Mouse (Mus musculus) E14TG2a.4 (cell line): ENCODE measurements at regions not wholly inside any gene's neighbourhood (a gene's known extent, or its start where the extent isn't known, plus 50 kb on each side); places are given as distances from the start of the nearest gene placed in this dataset.

Experiments used
- H3K27me3 ChIP-seq: 2 replicates; pipeline ENCODE4 v1.6.1; 2014; ENCODE audit warnings: low read length, control low read depth; ENCODE audit not compliant: insufficient read depth
- H3K36me3 ChIP-seq: 2 replicates; pipeline ENCODE4 v1.6.1; 2014; ENCODE audit warnings: low read length, control low read depth; ENCODE audit not compliant: insufficient read depth
- H3K4me1 ChIP-seq: replicated peaks from 2 replicates; pipeline ENCODE4 v1.6.1; 2014; ENCODE audit warnings: low read depth, low read length, control low read depth
- H3K4me3 ChIP-seq: replicated peaks from 2 replicates; pipeline ENCODE4 v1.5.1; 2014; ENCODE audit warnings: mild to moderate bottlenecking, low read length
- H3K9me3 ChIP-seq: 2 replicates; pipeline ENCODE4 v1.6.1; 2014; ENCODE audit warnings: low read length, control low read depth
- CTCF ChIP-seq: conservative IDR thresholded peaks from 2 replicates; pipeline ENCODE4 v1.5.1; 2014; ENCODE audit warnings: low read length
- NANOG ChIP-seq: IDR thresholded peaks from 2 replicates; pipeline ENCODE4 v1.6.1; 2014; ENCODE audit warnings: borderline replicate concordance, low read length, mixed read lengths
- POU5F1 ChIP-seq: IDR thresholded peaks from 2 replicates; pipeline ENCODE4 v1.6.1; 2014; ENCODE audit warnings: low read length, borderline replicate concordance

GRCm38 (mm10) chr17:68143307-68143706 is 130.3 kb upstream of the L3mbtl4 start:
- H3K27me3 ChIP-seq, result no peaks in the 10 kb centered on the region
- TF ChIP-seq POU5F1 (no peak), CTCF (no peak), NANOG (no peak)
- no peaks in the 10 kb centered on the region for H3K4me1 ChIP-seq
- no peaks in the 10 kb centered on the region for H3K36me3 ChIP-seq
- H3K4me3 ChIP-seq, result no peak overlapping the region
- peaks cover 54% of the 10 kb centered on the region for H3K9me3 ChIP-seq

- TF ChIP-seq NANOG (no peak), POU5F1 (no peak), CTCF (no peak)
- Histone ChIP-seq H3K36me3 (no peaks in the 10 kb centered on the region), H3K9me3 (peaks cover 63% of the 10 kb centered on the region), H3K4me1 (no peaks in the 10 kb centered on the region), H3K27me3 (no peaks in the 10 kb centered on the region), H3K4me3 (no peak overlapping the region)
These were observed 124.3 kb upstream of the L3mbtl4 start for GRCm38 (mm10) chr17:68149237-68149792.

- Histone ChIP-seq H3K4me1 (no peaks in the 10 kb centered on the region), H3K4me3 (no peak overlapping the region), H3K36me3 (no peaks in the 10 kb centered on the region), H3K27me3 (no peaks in the 10 kb centered on the region), H3K9me3 (peaks cover 46% of the 10 kb centered on the region)
- TF ChIP-seq NANOG, result no peak
- no peak for TF ChIP-seq POU5F1
- TF ChIP-seq CTCF, result no peak
These were observed 121.0 kb upstream of the L3mbtl4 start for GRCm38 (mm10) chr17:68152438-68153120.

- Histone ChIP-seq H3K9me3 (peaks cover 23% of the 10 kb centered on the region), H3K36me3 (no peaks in the 10 kb centered on the region), H3K27me3 (no peaks in the 10 kb centered on the region), H3K4me3 (no peak overlapping the region), H3K4me1 (no peaks in the 10 kb centered on the region)
- TF ChIP-seq CTCF (no peak), NANOG (no peak), POU5F1 (no peak)
These were observed 118.7 kb upstream of the L3mbtl4 start for GRCm38 (mm10) chr17:68154879-68155278.

GRCm38 (mm10) chr17:68158172-68158651 is 115.4 kb upstream of the L3mbtl4 start:
- no peaks in the 10 kb centered on the region; the same call in 1 of the 2 replicates for H3K9me3 ChIP-seq
- H3K27me3 ChIP-seq, result no peaks in the 10 kb centered on the region
- H3K4me3 ChIP-seq, result no peak overlapping the region
- no peaks in the 10 kb centered on the region for H3K4me1 ChIP-seq
- TF ChIP-seq POU5F1, result no peak
- TF ChIP-seq NANOG, result no peak
- no peak for TF ChIP-seq CTCF
- no peaks in the 10 kb centered on the region for H3K36me3 ChIP-seq

GRCm38 (mm10) chr17:68161107-68161506 is 112.5 kb upstream of the L3mbtl4 start:
- Histone ChIP-seq H3K4me3 (no peak overlapping the region), H3K27me3 (no peaks in the 10 kb centered on the region), H3K36me3 (no peaks in the 10 kb centered on the region), H3K4me1 (no peaks in the 10 kb centered on the region), H3K9me3 (no peaks in the 10 kb centered on the region; the same call in 1 of the 2 replicates)
- TF ChIP-seq NANOG (no peak), POU5F1 (no peak), CTCF (no peak)

GRCm38 (mm10) chr17:68163545-68163944 is 110.1 kb upstream of the L3mbtl4 start:
- TF ChIP-seq CTCF, result no peak
- TF ChIP-seq POU5F1, result no peak
- no peak for TF ChIP-seq NANOG
- H3K36me3 ChIP-seq, result no peaks in the 10 kb centered on the region
- no peaks in the 10 kb centered on the region for H3K27me3 ChIP-seq
- no peak overlapping the region for H3K4me3 ChIP-seq
- no peaks in the 10 kb centered on the region; the same call in 1 of the 2 replicates for H3K9me3 ChIP-seq
- no peaks in the 10 kb centered on the region for H3K4me1 ChIP-seq

- no peaks in the 10 kb centered on the region for H3K4me1 ChIP-seq
- no peaks in the 10 kb centered on the region for H3K36me3 ChIP-seq
- TF ChIP-seq NANOG, result no peak
- TF ChIP-seq CTCF, result no peak
- TF ChIP-seq POU5F1, result no peak
- H3K9me3 ChIP-seq, result no peaks in the 10 kb centered on the region
- H3K4me3 ChIP-seq, result no peak overlapping the region
- no peaks in the 10 kb centered on the region for H3K27me3 ChIP-seq
These were observed 108.9 kb upstream of the L3mbtl4 start for GRCm38 (mm10) chr17:68164666-68165065.
